Mouse (Mus musculus) hindbrain, embryonic 11.5 days (tissue): ENCODE results near the gene Poc1b. TPM values are rescaled to one million over a fixed set of nuclear protein-coding genes. Genes with fewer than 3 reads are reported as not detected.

Source experiments
- ATAC-seq: fragments of 200-750 bp; cut with Nextera tagmentation; 2 replicates; pipeline ENCODE4 v1.8.0; 2017; ENCODE audit warnings: mild to moderate bottlenecking, moderate TSS enrichment, moderate library complexity; ENCODE audit not compliant: low FRiP score
- DNase-seq: peaks from one replicate; pipeline ENCODE4 v3.0.0-alpha.2; 2015; ENCODE audit warnings: low spot score
- H3K27ac ChIP-seq: fragments of 300-500 bp; sonication (generic); 2 replicates; pipeline ENCODE4 v1.5.1; 2014; ENCODE audit warnings: mild to moderate bottlenecking, low read depth, low read length
- H3K27me3 ChIP-seq: fragments of 300-500 bp; sonication (generic); 2 replicates; pipeline ENCODE4 v1.6.1; 2014; ENCODE audit warnings: mild to moderate bottlenecking, low read length, moderate library complexity, mixed read lengths; ENCODE audit not compliant: control insufficient read depth, insufficient read depth
- H3K36me3 ChIP-seq: fragments of 300-500 bp; sonication (generic); 2 replicates; pipeline ENCODE4 v1.6.1; 2014; ENCODE audit warnings: mild to moderate bottlenecking, low read length, moderate library complexity, mixed read lengths; ENCODE audit not compliant: control insufficient read depth, insufficient read depth
- H3K4me1 ChIP-seq: fragments of 300-500 bp; sonication (generic); replicated peaks from 2 replicates; pipeline ENCODE4 v1.6.1; 2014; ENCODE audit warnings: low read length, mixed read lengths; ENCODE audit not compliant: control insufficient read depth, insufficient read depth
- H3K4me2 ChIP-seq: fragments of 300-500 bp; sonication (generic); replicated peaks from 2 replicates; pipeline ENCODE4 v1.6.1; 2014; ENCODE audit warnings: mild to moderate bottlenecking, low read depth, low read length
- H3K4me3 ChIP-seq: fragments of 300-500 bp; sonication (generic); 2 replicates; pipeline ENCODE4 v1.5.1; 2014; ENCODE audit warnings: low read depth, low read length
- H3K9ac ChIP-seq: fragments of 300-500 bp; sonication (generic); 2 replicates; pipeline ENCODE4 v1.6.1; 2014; ENCODE audit warnings: low read depth, low read length
- H3K9me3 ChIP-seq: fragments of 300-500 bp; sonication (generic); 2 replicates; pipeline ENCODE4 v1.6.1; 2016; ENCODE audit warnings: low read length; ENCODE audit not compliant: control insufficient read depth
- WGBS: fragments of 180-500 bp; shearing (Covaris S2); extraction: QIAGEN DNeasy Blood & Tissue Kit; methylation state at CpG from one replicate; pipeline ENCODE4 v1.1.7; 2014; 5-methylcytosine and 5-hydroxymethylcytosine counted together
- polyA plus RNA-seq: library from polyadenylated mRNA; unstranded; fragments of >200 nt; fragmentation: Nextera tagmentation; extraction: Ambion mirVana; gene quantifications from 2 replicates; pipeline ENCODE4 v1.2.1, GENCODE M21; 2014

Poc1b gene
- polyA plus RNA-seq, 1 experiment from 2014 or later = 26.5 TPM

DNA sequence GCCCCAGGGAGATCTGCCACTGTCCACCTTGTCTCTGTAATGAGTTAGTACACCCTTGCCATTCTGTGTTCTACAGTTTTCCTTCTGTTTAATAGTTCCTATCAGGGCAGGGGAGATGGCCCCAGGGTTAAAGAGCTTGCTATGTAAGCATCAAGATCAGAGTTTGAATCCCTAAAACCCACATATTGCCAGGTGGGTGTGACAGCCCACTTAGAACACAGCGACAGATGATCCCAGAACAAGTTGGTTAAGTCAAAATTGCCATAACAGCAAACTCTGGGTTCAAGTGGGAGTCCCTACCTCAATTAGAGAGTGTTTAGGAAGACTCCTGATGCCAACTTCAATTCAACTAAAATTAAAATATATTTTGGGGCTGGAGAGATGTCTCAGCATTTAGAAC is 81.3 kb downstream of the Poc1b start:
- H3K27me3 ChIP-seq = no peaks in the 10 kb centered on the region
- DNase-seq (no peak), ATAC-seq (no peak)
- no peak overlapping the region for H3K9ac ChIP-seq
- no peaks in the 10 kb centered on the region for H3K9me3 ChIP-seq
- no peak overlapping the region for H3K27ac ChIP-seq
- H3K4me2 ChIP-seq = no peak overlapping the region
- no peak overlapping the region for H3K4me3 ChIP-seq
- H3K4me1 ChIP-seq = no peaks in the 10 kb centered on the region
- no peaks in the 10 kb centered on the region for H3K36me3 ChIP-seq
- 100% methylated on average over 1 of the region's 1 CpGs for WGBS

GRCm38 (mm10) chr10:99188656-99189603 is 82.1 kb downstream of the Poc1b start:
- Histone ChIP-seq H3K4me3 (no peak overlapping the region), H3K36me3 (no peaks in the 10 kb centered on the region), H3K4me2 (no peak overlapping the region), H3K9ac (no peak overlapping the region), H3K4me1 (no peaks in the 10 kb centered on the region), H3K9me3 (no peaks in the 10 kb centered on the region), H3K27ac (no peak overlapping the region), H3K27me3 (no peaks in the 10 kb centered on the region)
- ATAC-seq = no peak
- DNase-seq = no peak
- WGBS = 93% methylated on average over 21 of the region's 21 CpGs

GRCm38 (mm10) chr10:99190798-99191197 is 84.0 kb downstream of the Poc1b start:
- Histone ChIP-seq H3K9ac (no peak overlapping the region), H3K4me3 (no peak overlapping the region), H3K36me3 (no peaks in the 10 kb centered on the region), H3K27ac (no peak overlapping the region), H3K27me3 (no peaks in the 10 kb centered on the region), H3K9me3 (no peaks in the 10 kb centered on the region), H3K4me1 (no peaks in the 10 kb centered on the region), H3K4me2 (no peak overlapping the region)
- 43% methylated on average over 3 of the region's 3 CpGs for WGBS
- ATAC-seq = no peak
- DNase-seq = peak; percentile 53

GRCm38 (mm10) chr10:99194451-99195055 is 87.7 kb downstream of the Poc1b start:
- 75% methylated on average over 2 of the region's 2 CpGs for WGBS
- ATAC-seq = no peak
- no peak overlapping the region for H3K27ac ChIP-seq
- no peaks in the 10 kb centered on the region for H3K27me3 ChIP-seq
- H3K4me2 ChIP-seq = no peak overlapping the region
- no peaks in the 10 kb centered on the region for H3K9me3 ChIP-seq
- H3K4me1 ChIP-seq = no peaks in the 10 kb centered on the region
- H3K9ac ChIP-seq = no peak overlapping the region
- DNase-seq = no peak
- H3K36me3 ChIP-seq = no peaks in the 10 kb centered on the region
- no peak overlapping the region for H3K4me3 ChIP-seq

- Histone ChIP-seq H3K9ac (no peak overlapping the region), H3K9me3 (no peaks in the 10 kb centered on the region), H3K27ac (no peak overlapping the region), H3K4me2 (no peak overlapping the region), H3K36me3 (no peaks in the 10 kb centered on the region), H3K4me3 (no peak overlapping the region), H3K4me1 (no peaks in the 10 kb centered on the region), H3K27me3 (no peaks in the 10 kb centered on the region)
- DNase-seq = no peak
- WGBS = 77% methylated on average over 13 of the region's 13 CpGs
- no peak for ATAC-seq
Observed at GRCm38 (mm10) chr10:99196556-99196955, 89.7 kb downstream of the Poc1b start.

- no peak overlapping the region for H3K4me3 ChIP-seq
- H3K9ac ChIP-seq = no peak overlapping the region
- H3K27ac ChIP-seq = no peak overlapping the region
- peak; percentile 77 for ATAC-seq
- DNase-seq = peak; percentile 29
- WGBS = 58% methylated on average over 8 of the region's 8 CpGs
- H3K4me1 ChIP-seq = no peaks in the 10 kb centered on the region
- H3K4me2 ChIP-seq = no peak overlapping the region
- no peaks in the 10 kb centered on the region for H3K9me3 ChIP-seq
- no peaks in the 10 kb centered on the region for H3K27me3 ChIP-seq
- H3K36me3 ChIP-seq = no peaks in the 10 kb centered on the region
Observed at GRCm38 (mm10) chr10:99197125-99197524, 90.3 kb downstream of the Poc1b start.

- Histone ChIP-seq H3K4me1 (no peaks in the 10 kb centered on the region), H3K9ac (no peak overlapping the region), H3K27me3 (no peaks in the 10 kb centered on the region), H3K9me3 (no peaks in the 10 kb centered on the region), H3K27ac (peak overlapping the region; percentile 56; the same call in 1 of the 2 replicates), H3K4me2 (no peak overlapping the region), H3K4me3 (no peak overlapping the region), H3K36me3 (no peaks in the 10 kb centered on the region)
- DNase-seq (peak; percentile 37), ATAC-seq (peak; percentile 80)
- WGBS = 61% methylated on average over 9 of the region's 9 CpGs
Observed at GRCm38 (mm10) chr10:99197607-99198305, 90.9 kb downstream of the Poc1b start.

GRCm38 (mm10) chr10:99198946-99199345 is 92.1 kb downstream of the Poc1b start:
- no peaks in the 10 kb centered on the region for H3K9me3 ChIP-seq
- no peak for ATAC-seq
- H3K27ac ChIP-seq = no peak overlapping the region
- no peaks in the 10 kb centered on the region for H3K36me3 ChIP-seq
- H3K9ac ChIP-seq = no peak overlapping the region
- no peak for DNase-seq
- no peak overlapping the region for H3K4me2 ChIP-seq
- no peak overlapping the region for H3K4me3 ChIP-seq
- no peaks in the 10 kb centered on the region for H3K27me3 ChIP-seq
- H3K4me1 ChIP-seq = no peaks in the 10 kb centered on the region
- WGBS = 96% methylated on average over 9 of the region's 9 CpGs
